Mouse (Mus musculus) Muller cell, postnatal 12 days (primary cell): ENCODE data around the gene Acvr1b.

Experiments used
- DNase-seq: peaks from one replicate; pipeline ENCODE4 v3.0.0-alpha.2; 2015; ENCODE audit errors: inconsistent ontology term

The Acvr1b gene

GRCm38 (mm10) chr15:101197497-101198179, 23.8 kb downstream of the Acvr1b start:
- DNase-seq: no peak

- DNase-seq: peak; percentile 54
Measured at GRCm38 (mm10) chr15:101198218-101198617, 24.4 kb downstream of the Acvr1b start.

- no peak for DNase-seq
Measured at GRCm38 (mm10) chr15:101198850-101199249, 25.0 kb downstream of the Acvr1b start.

- DNase-seq: no peak
Measured at GRCm38 (mm10) chr15:101200777-101201295, 27.0 kb downstream of the Acvr1b start.

GRCm38 (mm10) chr15:101201414-101201813, 27.5 kb downstream of the Acvr1b start:
- no peak for DNase-seq

GRCm38 (mm10) chr15:101203673-101204072, 29.8 kb downstream of the Acvr1b start:
- DNase-seq: no peak

GRCm38 (mm10) chr15:101204781-101205180, 30.9 kb downstream of the Acvr1b start:
- DNase-seq: no peak

GRCm38 (mm10) chr15:101210228-101210627, 36.4 kb downstream of the Acvr1b start:
- DNase-seq: no peak

GRCm38 (mm10) chr15:101210998-101211613, 37.2 kb downstream of the Acvr1b start:
- no peak for DNase-seq

GRCm38 (mm10) chr15:101212435-101212834, 38.6 kb downstream of the Acvr1b start:
- DNase-seq: no peak

GRCm38 (mm10) chr15:101215136-101215535, 41.3 kb downstream of the Acvr1b start:
- no peak for DNase-seq

- DNase-seq: no peak
Measured at GRCm38 (mm10) chr15:101216036-101216435, 42.2 kb downstream of the Acvr1b start.

GRCm38 (mm10) chr15:101220905-101221297, 47.0 kb downstream of the Acvr1b start:
- no peak for DNase-seq

- peak; percentile 84 for DNase-seq
Measured at GRCm38 (mm10) chr15:101221298-101222104, 47.6 kb downstream of the Acvr1b start.

- no peak for DNase-seq
Measured at GRCm38 (mm10) chr15:101222897-101223482, 49.1 kb downstream of the Acvr1b start.

GRCm38 (mm10) chr15:101223596-101223995, 49.7 kb downstream of the Acvr1b start:
- DNase-seq: no peak

GRCm38 (mm10) chr15:101224006-101224906, 50.4 kb downstream of the Acvr1b start, which contains the start of gene Grasp:
Gene Grasp, plus strand, starts transcription at chr15:101224188.
- DNase-seq: peak; percentile 91

GRCm38 (mm10) chr15:101224977-101225376, 51.1 kb downstream of the Acvr1b start:
- no peak for DNase-seq

GRCm38 (mm10) chr15:101227971-101228370, 54.1 kb downstream of the Acvr1b start:
- DNase-seq: no peak

- DNase-seq: no peak
Measured at GRCm38 (mm10) chr15:101228866-101229590, 55.2 kb downstream of the Acvr1b start.
